Mouse (Mus musculus) olfactory bulb, adult 2 months (tissue): ENCODE results near the gene Pxmp2. TPM values are rescaled to one million over a fixed set of nuclear protein-coding genes. Genes with fewer than 3 reads are reported as not detected.

Experiments
- H3K27ac ChIP-seq: fragments of 200-500 bp; 2 replicates; pipeline ENCODE4 v1.5.1; 2012; ENCODE audit warnings: low read depth, low read length; ENCODE audit not compliant: insufficient read depth
- H3K4me1 ChIP-seq: fragments of 200-500 bp; 2 replicates; pipeline ENCODE4 v1.6.1; 2012; ENCODE audit warnings: low read length; ENCODE audit not compliant: control insufficient read depth, insufficient read depth
- H3K4me3 ChIP-seq: fragments of 200-500 bp; 2 replicates; pipeline ENCODE4 v1.5.1; 2012; ENCODE audit warnings: mild to moderate bottlenecking, low read depth, low read length, moderate library complexity; ENCODE audit not compliant: insufficient read depth
- CTCF ChIP-seq: fragments of 200-500 bp; IDR thresholded peaks from 2 replicates; pipeline ENCODE4 v1.5.1; 2012; ENCODE audit warnings: low read depth, mild to moderate bottlenecking, low read length, moderate library complexity; ENCODE audit not compliant: insufficient read depth
- POLR2A ChIP-seq: fragments of 200-500 bp; IDR thresholded peaks from 2 replicates; pipeline ENCODE4 v1.6.1; 2012; ENCODE audit warnings: mild to moderate bottlenecking, low read depth, low read length, moderate library complexity; ENCODE audit not compliant: insufficient read depth
- WGBS: fragments of 180-500 bp; shearing (Covaris S2); methylation state at CpG from one replicate; pipeline ENCODE4 v1.1.7; 2018; 5-methylcytosine and 5-hydroxymethylcytosine counted together
- polyA plus RNA-seq: library from polyadenylated mRNA; stranded (reverse); fragments of >200 nt; gene quantifications from 2 replicates; pipeline ENCODE4 v1.2.4, GENCODE M21; 2012; ENCODE audit warnings: low replicate concordance; ENCODE audit not compliant: missing spikeins, insufficient read depth, insufficient read length

The Pxmp2 gene
- polyA plus RNA-seq, 1 experiment, result not detected

- peaks cover 7% of the 10 kb centered on the region for H3K4me1 ChIP-seq
- H3K4me3 ChIP-seq, result no peak overlapping the region
- WGBS, result 2% methylated on average over 4 of the region's 4 CpGs
- H3K27ac ChIP-seq, result no peak overlapping the region
- no peak for TF ChIP-seq POLR2A
- no peak for TF ChIP-seq CTCF
These were observed 1.4 kb downstream of the Pxmp2 start for GRCm38 (mm10) chr5:110284536-110284935.

- Histone ChIP-seq H3K4me1 (peaks cover 7% of the 10 kb centered on the region), H3K27ac (no peak overlapping the region), H3K4me3 (no peak overlapping the region)
- no peak for TF ChIP-seq POLR2A
- no peak for TF ChIP-seq CTCF
- WGBS, result 87% methylated on average over 2 of the region's 2 CpGs
These were observed 4.0 kb downstream of the Pxmp2 start for GRCm38 (mm10) chr5:110281984-110282383.

- no peak overlapping the region for H3K27ac ChIP-seq
- no peaks in the 10 kb centered on the region for H3K4me1 ChIP-seq
- H3K4me3 ChIP-seq, result no peak overlapping the region
- TF ChIP-seq CTCF (no peak), POLR2A (no peak)
- 97% methylated on average over 1 of the region's 1 CpGs for WGBS
These were observed 9.1 kb downstream of the Pxmp2 start for GRCm38 (mm10) chr5:110276910-110277309.

GRCm38 (mm10) chr5:110276391-110276790 is 9.6 kb downstream of the Pxmp2 start:
- Histone ChIP-seq H3K4me3 (no peak overlapping the region), H3K27ac (no peak overlapping the region), H3K4me1 (no peaks in the 10 kb centered on the region)
- no peak for TF ChIP-seq CTCF
- TF ChIP-seq POLR2A, result no peak
- WGBS, result 65% methylated on average over 2 of the region's 2 CpGs

- Histone ChIP-seq H3K4me1 (no peaks in the 10 kb centered on the region), H3K4me3 (no peak overlapping the region), H3K27ac (no peak overlapping the region)
- TF ChIP-seq POLR2A, result no peak
- no peak for TF ChIP-seq CTCF
- WGBS, result 59% methylated on average over 2 of the region's 2 CpGs
These were observed 11.1 kb downstream of the Pxmp2 start for GRCm38 (mm10) chr5:110274846-110275245.

GRCm38 (mm10) chr5:110274147-110274546 is 11.8 kb downstream of the Pxmp2 start:
- no peak for TF ChIP-seq POLR2A
- TF ChIP-seq CTCF, result no peak
- H3K27ac ChIP-seq, result no peak overlapping the region
- H3K4me3 ChIP-seq, result no peak overlapping the region
- no peaks in the 10 kb centered on the region for H3K4me1 ChIP-seq
- 65% methylated on average over 4 of the region's 4 CpGs for WGBS

- no peak for TF ChIP-seq POLR2A
- no peak for TF ChIP-seq CTCF
- H3K4me1 ChIP-seq, result peaks cover 3% of the 10 kb centered on the region; the same call in 1 of the 2 replicates
- no peak overlapping the region for H3K27ac ChIP-seq
- no peak overlapping the region for H3K4me3 ChIP-seq
- 96% methylated on average over 6 of the region's 6 CpGs for WGBS
These were observed 15.7 kb downstream of the Pxmp2 start for GRCm38 (mm10) chr5:110270242-110270641.

GRCm38 (mm10) chr5:110269141-110270101 is 16.6 kb downstream of the Pxmp2 start, which contains the start of gene Pgam5:
Pgam5 (minus strand) TSS chr5:110269913.
- peak within 1 kb of the TSS; percentile 83 for H3K4me3 ChIP-seq
- H3K4me1 ChIP-seq, result peaks cover 3% of the 10 kb centered on the region; the same call in 1 of the 2 replicates
- no peak within 1 kb of the TSS for H3K27ac ChIP-seq
- WGBS, result under 1% methylated on average over 66 of the region's 66 CpGs
- TF ChIP-seq POLR2A (peak; percentile 78), CTCF (peak; percentile 78)

GRCm38 (mm10) chr5:110266941-110267340 is 19.0 kb downstream of the Pxmp2 start:
- TF ChIP-seq CTCF (no peak), POLR2A (no peak)
- H3K4me3 ChIP-seq, result no peak overlapping the region
- WGBS, result 88% methylated on average over 4 of the region's 4 CpGs
- H3K4me1 ChIP-seq, result peaks cover 3% of the 10 kb centered on the region; the same call in 1 of the 2 replicates
- no peak overlapping the region for H3K27ac ChIP-seq
